Mouse (Mus musculus) mouse embryonic stem cell (cell line): Measurements from ENCODE around the gene Gm10577.

Experiments
- in situ Hi-C, 2 experiments: fragments of 300-500 bp; cut with MboI; formaldehyde crosslinking; loops; 1 replicate in 1 of 2; 3 replicates in 1 of 2; pipeline ENCODE4 v1.14.3; 2019 to 2020; ENCODE audit warnings: low sequenced_read_pairs in 2 of 2, low pct_unique_long_range_greater_than_20kb in 1 of 2, mixed read lengths in 1 of 2; ENCODE audit not compliant: unreplicated experiment in 1 of 2

Gm10577 gene

DNA sequence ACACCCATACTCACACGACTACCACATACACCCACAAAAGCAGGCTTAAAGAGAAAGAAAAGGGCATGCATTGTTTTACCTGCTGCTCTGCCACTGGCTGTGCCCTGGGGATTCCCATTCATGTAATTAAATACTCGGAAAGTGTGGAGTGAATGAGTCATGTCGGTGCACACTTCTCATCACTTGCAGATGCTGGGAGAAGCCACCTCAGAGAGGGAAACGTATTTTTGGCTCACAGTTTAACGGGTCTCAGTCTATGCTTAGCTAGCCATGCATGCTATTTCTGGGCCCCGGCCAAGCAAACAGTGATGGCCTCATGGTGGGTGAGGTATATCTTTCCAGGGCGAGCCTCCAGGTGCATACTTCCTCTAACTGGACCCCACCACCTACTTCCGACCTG, 21.6 kb downstream of the Gm10577 start:
- in situ Hi-C loops = loop anchor here in 1 of 2 experiments (25.0 kb wide), 1 partner anchor 412 kb away; no protein-coding TSS in a partner anchor

GRCm38 (mm10) chr4:100998145-100998544, 22.4 kb downstream of the Gm10577 start:
- in situ Hi-C loops = loop anchor here in 1 of 2 experiments (25.0 kb wide), 1 partner anchor 411 kb away; no protein-coding TSS in a partner anchor

DNA sequence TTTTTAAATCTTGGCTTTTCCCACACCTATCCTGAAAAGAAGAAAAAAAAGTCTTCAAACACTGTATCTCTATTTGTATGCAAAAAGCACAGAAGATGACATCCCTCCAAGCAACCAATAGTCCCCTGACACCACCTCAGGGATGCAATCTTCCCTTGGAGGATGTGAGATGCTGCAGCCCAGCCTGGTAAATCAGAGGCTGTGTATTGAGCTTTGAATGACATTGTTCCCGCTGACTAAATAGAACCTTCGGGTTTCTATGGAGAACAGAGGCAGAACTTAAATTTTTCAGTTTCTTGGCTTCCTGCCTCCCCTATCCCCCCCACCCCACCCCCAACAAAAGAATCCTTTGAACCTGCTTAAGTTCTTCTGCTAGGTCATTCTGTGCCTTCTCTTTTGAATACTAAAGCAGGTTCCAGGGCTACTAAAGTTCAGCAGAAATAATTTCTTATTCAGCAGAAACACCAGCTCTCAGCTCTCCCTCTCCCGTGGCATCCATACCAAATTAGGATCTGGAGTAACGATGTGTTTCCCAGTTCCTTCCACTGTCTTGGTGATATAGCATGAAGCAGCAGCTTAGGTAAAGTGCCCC, 24.3 kb downstream of the Gm10577 start:
- in situ Hi-C loops = loop anchor here in 1 of 2 experiments (25.0 kb wide), 1 partner anchor 409 kb away; no protein-coding TSS in a partner anchor

DNA sequence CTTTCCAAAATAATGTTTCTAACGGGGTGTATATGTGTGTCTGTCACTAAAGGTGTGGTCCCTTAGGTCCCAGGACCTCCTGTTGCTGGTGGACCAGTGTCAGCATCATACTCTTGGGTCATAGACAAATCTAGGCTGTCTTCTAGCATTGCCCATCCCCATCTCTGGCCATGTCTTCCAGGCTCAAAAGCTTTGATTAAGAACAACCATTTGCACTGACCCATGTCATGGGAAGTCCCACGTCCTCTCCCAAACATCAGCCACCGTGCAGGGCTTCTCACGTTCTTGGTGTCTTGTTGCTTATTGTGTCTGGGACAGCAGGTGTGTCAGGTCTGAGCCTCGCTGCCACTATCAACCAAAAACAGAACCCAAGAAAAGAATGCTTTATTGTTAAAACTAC, 24.9 kb downstream of the Gm10577 start:
- in situ Hi-C loops = loop anchor here in 1 of 2 experiments (25.0 kb wide), 1 partner anchor 408 kb away; no protein-coding TSS in a partner anchor

DNA sequence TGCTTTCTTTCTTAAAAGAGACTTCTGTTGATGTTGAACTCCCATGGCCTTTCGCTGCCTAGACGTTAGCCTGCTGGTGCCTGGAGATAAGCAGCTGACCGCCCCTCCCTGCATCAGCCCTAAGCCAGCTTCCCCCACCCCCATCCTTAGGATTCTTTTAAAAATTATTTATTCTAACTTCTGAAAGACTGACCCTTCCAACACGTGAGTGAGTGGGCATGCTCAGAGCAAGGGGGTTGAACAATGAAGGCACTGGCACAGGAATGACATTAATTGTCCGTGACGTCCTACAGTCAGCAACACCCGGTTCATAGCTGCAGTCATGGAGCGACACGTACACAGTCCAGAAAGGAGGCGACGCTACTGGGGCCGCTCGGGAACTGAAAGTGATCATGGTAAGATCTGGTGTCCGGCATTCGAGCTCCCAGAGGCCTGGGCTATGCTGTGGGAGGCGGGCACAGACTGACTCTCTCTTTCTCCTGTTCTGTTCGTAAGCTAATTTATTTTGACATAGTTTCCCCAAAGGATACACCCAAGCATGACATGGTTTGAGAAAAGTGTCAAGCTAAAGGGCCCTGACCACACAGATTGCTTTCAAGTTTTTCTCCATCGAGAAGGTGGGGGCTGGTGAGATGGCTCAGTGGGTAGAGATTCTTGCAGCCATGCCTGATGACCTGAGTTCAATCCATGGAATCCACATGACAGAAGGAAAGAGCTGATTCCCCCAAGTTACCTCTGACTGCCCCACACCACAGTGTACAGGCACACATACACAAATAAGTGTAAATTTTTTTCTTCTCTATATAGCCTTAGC, 25.8 kb downstream of the Gm10577 start:
- in situ Hi-C loops = loop anchor here in 1 of 2 experiments (25.0 kb wide), 1 partner anchor 407 kb away; no protein-coding TSS in a partner anchor

GRCm38 (mm10) chr4:100992086-100992485, 28.4 kb downstream of the Gm10577 start:
- in situ Hi-C loops = loop anchor here in 1 of 2 experiments (25.0 kb wide), 1 partner anchor 405 kb away; no protein-coding TSS in a partner anchor

DNA sequence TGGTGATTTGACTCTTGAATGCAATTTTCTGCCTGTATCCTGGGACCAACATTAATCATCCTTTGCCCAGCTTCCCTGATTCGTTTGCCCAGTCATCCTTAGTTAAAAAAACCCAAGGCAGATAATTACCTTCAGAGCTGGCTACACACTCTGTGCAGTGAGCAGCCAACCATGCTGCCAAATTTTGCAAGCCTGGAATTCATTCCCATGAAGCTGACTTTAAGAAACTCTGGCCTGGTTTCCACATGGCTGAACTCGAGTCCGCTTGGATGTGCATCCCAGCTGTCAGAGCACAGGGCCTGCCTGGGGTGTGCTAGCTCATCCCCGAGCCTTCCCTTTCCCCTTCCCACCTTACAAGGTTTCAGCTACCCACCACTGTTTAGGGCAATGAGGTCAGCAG, 29.5 kb downstream of the Gm10577 start:
- in situ Hi-C loops = loop anchor here in 1 of 2 experiments (25.0 kb wide), 1 partner anchor 404 kb away; no protein-coding TSS in a partner anchor

DNA sequence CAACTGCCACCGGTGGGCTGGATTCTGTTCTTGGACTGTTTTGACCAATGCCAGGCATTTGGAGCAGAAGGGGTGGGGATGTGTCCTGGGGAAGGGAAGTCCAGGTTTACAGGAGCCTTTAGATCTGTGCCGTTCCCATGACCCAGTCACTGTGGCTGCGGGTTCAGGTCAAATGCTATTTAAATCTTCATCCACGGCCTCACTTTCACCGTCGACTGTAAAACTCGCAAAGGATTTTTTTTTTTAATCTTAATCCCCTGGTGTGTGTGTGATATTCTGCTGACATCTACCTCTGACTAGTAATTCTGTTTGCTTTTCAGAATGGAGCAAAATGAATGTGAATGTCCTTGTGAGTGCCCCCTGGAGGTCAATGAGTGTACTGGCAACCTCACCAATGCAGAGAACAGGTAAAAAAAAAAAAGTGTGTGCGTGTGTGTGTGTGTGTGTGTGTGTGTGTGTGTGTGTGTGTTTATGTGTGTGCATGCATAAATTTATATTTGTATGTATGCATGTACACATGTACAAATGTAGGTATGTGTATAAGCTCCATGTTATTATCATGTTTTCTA, 32.2 kb downstream of the Gm10577 start:
- in situ Hi-C loops = loop anchor here (10.0 to 25.0 kb wide), 2 partner anchors 264 to 401 kb away; no protein-coding TSS in a partner anchor

- in situ Hi-C loops = loop anchor here (10.0 to 25.0 kb wide), 2 partner anchors 262 to 400 kb away; no protein-coding TSS in a partner anchor
Observed at GRCm38 (mm10) chr4:100987187-100987586, 33.3 kb downstream of the Gm10577 start.

DNA sequence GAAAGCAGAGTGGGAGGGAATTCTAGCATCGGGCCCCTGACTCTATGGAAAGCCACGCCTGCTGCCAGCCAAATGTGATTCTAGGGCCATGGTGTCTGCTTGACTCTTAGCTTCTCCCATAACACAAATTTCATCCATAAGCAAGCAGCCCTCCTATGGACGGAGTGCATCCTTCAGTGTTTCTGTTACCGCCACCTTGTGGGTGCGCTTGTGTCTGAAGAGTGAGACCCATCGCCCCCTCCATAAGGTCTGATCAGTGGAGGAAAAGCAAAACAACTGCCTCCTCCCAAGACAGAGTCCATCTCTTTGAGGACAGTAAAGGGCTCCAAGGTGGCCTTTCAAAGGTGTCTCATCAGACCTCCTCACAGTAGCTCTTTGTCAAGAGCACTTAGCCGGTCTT, 43.0 kb downstream of the Gm10577 start:
- in situ Hi-C loops = loop anchor here in 1 of 2 experiments (25.0 kb wide), 1 partner anchor 390 kb away; no protein-coding TSS in a partner anchor

GRCm38 (mm10) chr4:100974455-100975035, 46.0 kb downstream of the Gm10577 start:
- in situ Hi-C loops = loop anchor here in 1 of 2 experiments (25.0 kb wide), 1 partner anchor 387 kb away; no protein-coding TSS in a partner anchor

DNA sequence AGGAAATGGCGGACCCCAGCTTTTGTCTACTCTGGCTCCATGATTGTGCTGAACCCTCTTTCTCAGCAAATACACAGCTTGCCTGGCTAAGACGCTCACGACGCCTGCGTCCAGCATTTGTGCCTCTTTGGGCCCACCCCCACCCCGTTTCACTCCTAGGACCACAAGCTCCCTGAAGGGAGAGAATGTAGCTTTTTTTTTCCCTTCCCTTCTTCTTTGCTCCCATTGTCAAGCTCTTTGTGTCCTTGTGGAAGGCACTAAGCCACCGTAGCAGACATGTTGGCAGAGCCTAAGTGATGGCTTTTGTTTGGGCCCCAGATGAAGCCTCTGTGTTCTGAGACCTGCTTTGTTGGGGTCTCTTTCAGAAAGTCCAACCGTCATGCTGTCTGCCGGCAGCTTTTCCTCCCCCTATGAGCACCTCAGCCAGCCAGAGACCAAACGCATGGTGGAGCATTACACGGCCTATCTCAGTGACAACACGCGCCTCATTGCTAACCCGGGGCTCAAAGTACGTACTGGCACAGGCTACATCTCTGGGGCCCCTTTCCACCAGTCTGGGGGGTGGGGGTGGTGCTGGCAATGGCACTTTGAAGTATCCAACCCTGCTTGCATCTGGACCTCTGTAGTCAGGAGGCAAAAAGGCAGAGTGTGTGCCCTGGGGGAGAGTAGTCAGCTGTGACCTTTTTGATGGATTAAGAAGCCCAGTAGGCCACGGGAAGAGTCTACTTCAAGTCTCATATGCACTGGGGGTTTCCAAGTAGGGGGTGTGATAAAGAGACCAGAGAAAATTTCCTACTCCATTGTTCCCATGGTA, 46.6 kb downstream of the Gm10577 start:
- in situ Hi-C loops = no loop called here
